Mouse (Mus musculus) stomach, postnatal 0 days (tissue): ENCODE measurements around the gene Zfp629.

Experiments used
- CTCF ChIP-seq: IDR thresholded peaks from 2 replicates; pipeline ENCODE4 v1.5.1; 2016; ENCODE audit warnings: antibody characterized with exemption, low read depth, mild to moderate bottlenecking, moderate library complexity
- EP300 ChIP-seq: optimal IDR thresholded peaks from 2 replicates; pipeline ENCODE3; 2016; ENCODE audit warnings: antibody characterized with exemption

- TF ChIP-seq CTCF (peak; percentile 34; the same call in 1 of the 2 replicates), EP300 (no peak)
These were observed 45.3 kb upstream of the Zfp629 start for GRCm38 (mm10) chr7:127660882-127661281.
